Mouse (Mus musculus): Measurements from ENCODE around the gene Hoxc4. TPM values are rescaled to one million over a fixed set of nuclear protein-coding genes. Genes with fewer than 3 reads are reported as not detected.

Gene Hoxc4
- polyA plus RNA-seq, 1 experiment from 2014 or later, result 1.4 TPM

GRCm38 (mm10) chr15:102992206-102992605, 26.5 kb upstream of the Hoxc4 start:
- no peaks in the 10 kb centered on the region for H3K9me3 ChIP-seq
- no peak overlapping the region for H3K4me2 ChIP-seq
- ATAC-seq (ENCODE audit: borderline replicate concordance, extremely low read depth, low FRiP score, low TSS enrichment), result no peak
- 0 out of 2 replicates have a peak, but pooled peaks cover 5% of the 10 kb centered on the region for H3K4me1 ChIP-seq
- no peaks in the 10 kb centered on the region for H3K36me3 ChIP-seq
- no peak overlapping the region for H3K4me3 ChIP-seq
- H3K9ac ChIP-seq, result no peak overlapping the region
- no peak overlapping the region for H3K27ac ChIP-seq
- WGBS, result under 1% methylated on average over 11 of the region's 11 CpGs
- peaks cover 98% of the 10 kb centered on the region for H3K27me3 ChIP-seq

GRCm38 (mm10) chr15:102992863-102993262, 25.9 kb upstream of the Hoxc4 start:
- WGBS, result 3% methylated on average over 3 of the region's 3 CpGs
- no peak for ATAC-seq (ENCODE audit: borderline replicate concordance, extremely low read depth, low FRiP score, low TSS enrichment)
- Histone ChIP-seq H3K4me3 (no peak overlapping the region), H3K9me3 (no peaks in the 10 kb centered on the region), H3K9ac (no peak overlapping the region), H3K4me1 (0 out of 2 replicates have a peak, but pooled peaks cover 5% of the 10 kb centered on the region), H3K27ac (no peak overlapping the region), H3K4me2 (no peak overlapping the region), H3K27me3 (peaks cover 98% of the 10 kb centered on the region), H3K36me3 (no peaks in the 10 kb centered on the region)

GRCm38 (mm10) chr15:102996548-102996947, 22.2 kb upstream of the Hoxc4 start:
- Histone ChIP-seq H3K36me3 (no peaks in the 10 kb centered on the region), H3K27me3 (peaks cover 99% of the 10 kb centered on the region), H3K27ac (no peak overlapping the region), H3K4me3 (no peak overlapping the region), H3K4me2 (no peak overlapping the region), H3K9ac (no peak overlapping the region), H3K4me1 (peaks cover 18% of the 10 kb centered on the region; the same call in 1 of the 2 replicates), H3K9me3 (no peaks in the 10 kb centered on the region)
- WGBS, result under 1% methylated on average over 9 of the region's 9 CpGs
- ATAC-seq (ENCODE audit: borderline replicate concordance, extremely low read depth, low FRiP score, low TSS enrichment), result no peak

GRCm38 (mm10) chr15:102997431-102997830, 21.3 kb upstream of the Hoxc4 start:
- H3K4me3 ChIP-seq, result no peak overlapping the region
- H3K27ac ChIP-seq, result no peak overlapping the region

GRCm38 (mm10) chr15:102997939-102998355, 20.8 kb upstream of the Hoxc4 start, which contains the start of gene Hoxc6:
TSS of gene Hoxc6 (plus strand) at chr15:102998257.
- WGBS, result 2% methylated on average over 19 of the region's 19 CpGs
- peak within 1 kb of the TSS; percentile 60 for H3K4me2 ChIP-seq
- H3K27me3 ChIP-seq, result peaks cover 99% of the 10 kb centered on the region
- peak within 1 kb of the TSS; percentile 41 for H3K4me3 ChIP-seq
- H3K4me1 ChIP-seq, result peaks cover 18% of the 10 kb centered on the region; the same call in 1 of the 2 replicates
- H3K36me3 ChIP-seq, result no peaks in the 10 kb centered on the region
- ATAC-seq (ENCODE audit: borderline replicate concordance, extremely low read depth, low FRiP score, low TSS enrichment), result no peak
- H3K9ac ChIP-seq, result no peak within 1 kb of the TSS
- H3K27ac ChIP-seq, result no peak within 1 kb of the TSS
- no peaks in the 10 kb centered on the region for H3K9me3 ChIP-seq

More at GRCm38 (mm10) chr15:102997431-102997830, 21.3 kb upstream of the Hoxc4 start:
- Histone ChIP-seq H3K9me3 (no peaks in the 10 kb centered on the region), H3K27me3 (peaks cover 99% of the 10 kb centered on the region), H3K9ac (no peak overlapping the region), H3K4me2 (no peak overlapping the region), H3K36me3 (no peaks in the 10 kb centered on the region), H3K4me1 (peaks cover 18% of the 10 kb centered on the region; the same call in 1 of the 2 replicates)
- 4% methylated on average over 3 of the region's 3 CpGs for WGBS
- ATAC-seq (ENCODE audit: borderline replicate concordance, extremely low read depth, low FRiP score, low TSS enrichment), result no peak

GRCm38 (mm10) chr15:102998608-102999182, 20.0 kb upstream of the Hoxc4 start:
- Histone ChIP-seq H3K4me2 (peak overlapping the region; percentile 60), H3K9me3 (no peaks in the 10 kb centered on the region), H3K9ac (no peak overlapping the region), H3K27ac (no peak overlapping the region), H3K4me1 (peaks cover 18% of the 10 kb centered on the region; the same call in 1 of the 2 replicates), H3K36me3 (no peaks in the 10 kb centered on the region), H3K27me3 (peaks cover 100% of the 10 kb centered on the region), H3K4me3 (peak overlapping the region; percentile 41)
- 1% methylated on average over 19 of the region's 19 CpGs for WGBS
- ATAC-seq (ENCODE audit: borderline replicate concordance, extremely low read depth, low FRiP score, low TSS enrichment), result 0 out of 2 replicates have a peak, but pooled peaks have one; percentile 20

GRCm38 (mm10) chr15:102999183-102999831, 19.4 kb upstream of the Hoxc4 start:
- Histone ChIP-seq H3K4me1 (peaks cover 18% of the 10 kb centered on the region; the same call in 1 of the 2 replicates), H3K9me3 (no peaks in the 10 kb centered on the region), H3K27ac (no peak overlapping the region), H3K4me3 (peak overlapping the region; percentile 41), H3K27me3 (peaks cover 100% of the 10 kb centered on the region), H3K36me3 (no peaks in the 10 kb centered on the region), H3K9ac (no peak overlapping the region), H3K4me2 (peak overlapping the region; percentile 60)
- peak; percentile 48 for ATAC-seq (ENCODE audit: borderline replicate concordance, extremely low read depth, low FRiP score, low TSS enrichment)
- 1% methylated on average over 29 of the region's 33 CpGs for WGBS

GRCm38 (mm10) chr15:102999955-103000354, 18.8 kb upstream of the Hoxc4 start:
- Histone ChIP-seq H3K9ac (no peak overlapping the region), H3K4me3 (peak overlapping the region; percentile 9; the same call in 1 of the 2 replicates), H3K4me2 (peak overlapping the region; percentile 37; the same call in 1 of the 2 replicates), H3K27me3 (peaks cover 100% of the 10 kb centered on the region), H3K4me1 (peaks cover 18% of the 10 kb centered on the region; the same call in 1 of the 2 replicates), H3K27ac (no peak overlapping the region), H3K36me3 (no peaks in the 10 kb centered on the region), H3K9me3 (no peaks in the 10 kb centered on the region)
- ATAC-seq (ENCODE audit: borderline replicate concordance, extremely low read depth, low FRiP score, low TSS enrichment), result peak; percentile 31; the same call in 1 of the 2 replicates
- WGBS, result 3% methylated on average over 11 of the region's 11 CpGs

- Histone ChIP-seq H3K9ac (no peak overlapping the region), H3K27me3 (peaks cover 100% of the 10 kb centered on the region), H3K36me3 (no peaks in the 10 kb centered on the region), H3K4me2 (peak overlapping the region; percentile 37; the same call in 1 of the 2 replicates), H3K4me3 (peak overlapping the region; percentile 9; the same call in 1 of the 2 replicates), H3K9me3 (no peaks in the 10 kb centered on the region), H3K27ac (no peak overlapping the region), H3K4me1 (peaks cover 18% of the 10 kb centered on the region; the same call in 1 of the 2 replicates)
- WGBS, result 1% methylated on average over 24 of the region's 24 CpGs
- ATAC-seq (ENCODE audit: borderline replicate concordance, extremely low read depth, low FRiP score, low TSS enrichment), result no peak
Measured at GRCm38 (mm10) chr15:103000501-103000901, 18.2 kb upstream of the Hoxc4 start.

GRCm38 (mm10) chr15:103001370-103001769, 17.4 kb upstream of the Hoxc4 start:
- no peak for ATAC-seq (ENCODE audit: borderline replicate concordance, extremely low read depth, low FRiP score, low TSS enrichment)
- WGBS, result 34% methylated on average over 2 of the region's 2 CpGs
- Histone ChIP-seq H3K4me3 (no peak overlapping the region), H3K4me2 (no peak overlapping the region), H3K9me3 (no peaks in the 10 kb centered on the region), H3K36me3 (no peaks in the 10 kb centered on the region), H3K9ac (no peak overlapping the region), H3K27ac (no peak overlapping the region), H3K27me3 (peaks cover 100% of the 10 kb centered on the region), H3K4me1 (peaks cover 18% of the 10 kb centered on the region; the same call in 1 of the 2 replicates)

GRCm38 (mm10) chr15:103002156-103002555, 16.6 kb upstream of the Hoxc4 start:
- 18% methylated on average over 4 of the region's 4 CpGs for WGBS
- ATAC-seq (ENCODE audit: borderline replicate concordance, extremely low read depth, low FRiP score, low TSS enrichment), result no peak
- H3K4me3 ChIP-seq, result no peak overlapping the region
- no peak overlapping the region for H3K4me2 ChIP-seq
- peaks cover 18% of the 10 kb centered on the region; the same call in 1 of the 2 replicates for H3K4me1 ChIP-seq
- H3K27ac ChIP-seq, result no peak overlapping the region
- no peaks in the 10 kb centered on the region for H3K36me3 ChIP-seq
- peaks cover 100% of the 10 kb centered on the region for H3K27me3 ChIP-seq
- H3K9ac ChIP-seq, result no peak overlapping the region
- H3K9me3 ChIP-seq, result no peaks in the 10 kb centered on the region

Measured in lung, embryonic 15.5 days (tissue).